Mouse (Mus musculus) WW6 (cell line): Measurements from ENCODE around the gene Cd2.

Experiments used
- DNase-seq: peaks from one replicate; pipeline ENCODE4 v3.0.0-alpha.2; 2013; ENCODE audit warnings: low read depth, low spot score

Cd2 gene

GRCm38 (mm10) chr3:101228868-101229550 is 58.7 kb downstream of the Cd2 start:
- DNase-seq, result no peak

- no peak for DNase-seq
Observed at GRCm38 (mm10) chr3:101228066-101228465, 59.7 kb downstream of the Cd2 start.
